Mouse (Mus musculus) kidney, adult 8-10 months (tissue): ENCODE measurements around the gene Gpr82.

Source experiments
- DNase-seq, 2 experiments: peaks; one replicate each; pipeline ENCODE4 v3.0.0; 2022

Gpr82 gene

DNA sequence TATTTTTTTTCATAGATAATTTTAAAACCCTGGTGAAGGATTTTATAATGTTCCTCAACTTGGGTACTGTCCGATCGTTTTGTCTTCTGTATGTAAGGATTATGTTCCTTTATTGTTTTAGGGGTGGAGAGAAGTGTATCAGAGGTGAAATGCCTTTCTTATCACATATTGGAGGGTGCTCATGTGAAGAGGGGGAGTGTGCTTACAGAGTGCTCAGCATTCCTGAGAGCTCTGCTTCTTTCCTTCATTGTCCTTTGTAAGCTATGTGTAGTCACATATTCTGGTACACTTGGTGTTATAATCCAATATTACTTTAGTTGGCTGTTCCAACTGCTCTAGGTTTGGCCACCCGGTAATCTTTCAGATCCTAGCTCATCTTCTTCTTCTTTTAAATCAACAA lies 39.5 kb downstream of the Gpr82 start:
- DNase-seq = no peak

DNA sequence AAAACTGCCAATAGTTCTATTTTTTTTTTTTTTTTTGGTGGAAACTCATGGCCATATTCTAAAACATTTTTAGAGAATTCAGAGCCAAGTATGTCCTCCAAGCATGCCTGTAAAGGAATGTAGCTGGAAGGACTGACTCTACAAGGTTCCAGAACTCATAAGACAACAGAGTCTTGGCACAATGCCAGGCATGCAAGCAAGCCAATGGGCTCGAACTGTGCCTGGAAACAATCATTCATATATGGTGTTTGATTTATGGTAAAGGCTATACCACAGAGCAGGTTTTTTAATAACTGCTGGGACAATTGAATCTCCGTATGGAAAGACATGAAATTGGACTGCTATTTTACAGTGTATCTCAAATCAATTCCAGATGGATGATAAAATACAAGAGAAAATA lies 43.9 kb downstream of the Gpr82 start:
- no peak for DNase-seq

DNA sequence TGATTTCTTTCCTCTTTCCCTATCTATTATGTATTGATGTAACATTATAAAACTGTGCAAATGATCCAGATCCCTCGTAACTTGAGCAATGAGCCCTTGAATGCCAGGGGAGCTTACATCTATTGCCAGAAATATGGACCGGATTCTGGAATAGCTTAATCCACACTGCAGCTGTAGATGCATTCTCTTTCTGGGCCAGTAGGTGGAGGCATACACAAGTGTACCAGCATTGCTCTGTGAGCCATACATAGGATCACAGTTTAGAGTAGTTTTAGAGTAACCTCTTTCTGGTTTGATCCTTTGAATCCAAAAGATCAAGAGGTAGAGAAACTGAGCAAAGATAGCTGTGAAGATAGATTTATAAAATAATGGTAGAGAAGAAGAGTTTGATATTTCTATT lies 49.0 kb downstream of the Gpr82 start:
- peak; percentile 15 to 50 for DNase-seq
